Mouse (Mus musculus) heart, embryonic 16.5 days (tissue): Measurements from ENCODE around the gene Hspa8. TPM values are rescaled to one million over a fixed set of nuclear protein-coding genes. Genes with fewer than 3 reads are reported as not detected.
A peak's percentile ranks its signal among the peaks of the same experiment; 100 is the strongest.
"Not testable (repeated sequence)": the region's sequence is repeated elsewhere in the genome, so short reads cannot be mapped to it uniquely, and the experiment has no call there.

Experiments used
- ATAC-seq: fragments of 200-750 bp; cut with Nextera tagmentation; replicated peaks from 2 replicates; pipeline ENCODE4 v1.8.0; 2017; ENCODE audit warnings: moderate number of reproducible peaks; ENCODE audit not compliant: insufficient read depth, low FRiP score; ENCODE audit errors: extremely low read depth
- H3K27ac ChIP-seq: fragments of 300-500 bp; sonication (generic); 2 replicates; pipeline ENCODE4 v1.5.1; 2014; ENCODE audit warnings: mild to moderate bottlenecking, low read length, control low read depth, moderate library complexity
- H3K27me3 ChIP-seq: fragments of 300-500 bp; sonication (generic); 2 replicates; pipeline ENCODE4 v1.6.1; 2014; ENCODE audit warnings: low read length, mixed read lengths; ENCODE audit not compliant: control insufficient read depth, insufficient read depth
- H3K36me3 ChIP-seq: fragments of 300-500 bp; sonication (generic); 2 replicates; pipeline ENCODE4 v1.6.1; 2014; ENCODE audit not compliant: control insufficient read depth, insufficient read depth
- H3K4me1 ChIP-seq: fragments of 300-500 bp; sonication (generic); 2 replicates; pipeline ENCODE4 v1.6.1; 2014; ENCODE audit warnings: low read length, mixed read lengths; ENCODE audit not compliant: control insufficient read depth, insufficient read depth
- H3K4me2 ChIP-seq: fragments of 300-500 bp; sonication (generic); 2 replicates; pipeline ENCODE4 v1.6.1; 2014; ENCODE audit warnings: low read depth, mild to moderate bottlenecking, control low read depth, low read length
- H3K4me3 ChIP-seq: fragments of 300-500 bp; sonication (generic); 2 replicates; pipeline ENCODE4 v1.5.1; 2014; ENCODE audit warnings: mild to moderate bottlenecking, control low read depth, low read length
- H3K9ac ChIP-seq: fragments of 300-500 bp; sonication (generic); 2 replicates; pipeline ENCODE4 v1.6.1; 2014; ENCODE audit warnings: low read length, control low read depth
- H3K9me3 ChIP-seq: fragments of 300-500 bp; sonication (generic); replicated peaks from 2 replicates; pipeline ENCODE4 v1.6.1; 2016; ENCODE audit warnings: low read length; ENCODE audit not compliant: control insufficient read depth
- WGBS: fragments of 180-500 bp; shearing (Covaris S2); extraction: QIAGEN DNeasy Blood & Tissue Kit; methylation state at CpG from one replicate; pipeline ENCODE4 v1.1.7; 2014; 5-methylcytosine and 5-hydroxymethylcytosine counted together
- polyA plus RNA-seq: library from polyadenylated mRNA; unstranded; fragments of >200 nt; fragmentation: Nextera tagmentation; extraction: Ambion mirVana; gene quantifications from 2 replicates; pipeline ENCODE4 v1.2.1, GENCODE M21; 2015

Hspa8 gene
- polyA plus RNA-seq, 1 experiment from 2014 or later, result 2,064 TPM

DNA sequence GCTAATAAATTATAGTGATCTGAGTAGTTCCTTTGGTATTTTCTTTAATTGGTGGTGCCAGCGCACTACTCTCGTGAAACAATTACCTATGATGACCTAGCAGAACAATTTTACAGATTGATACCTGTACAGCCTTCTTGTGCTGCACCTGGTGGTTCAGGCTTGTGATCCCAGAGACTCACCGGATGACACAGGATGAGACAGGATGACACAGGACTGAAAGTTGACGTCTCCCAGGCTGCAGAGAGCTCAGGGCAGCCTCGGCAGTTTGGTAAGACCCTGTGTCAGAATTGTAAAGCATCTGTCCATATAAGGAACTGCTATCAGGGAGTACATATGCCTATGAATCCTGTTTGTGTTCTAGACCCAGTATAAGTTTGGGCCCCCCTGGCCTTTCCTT, 5.9 kb upstream of the Hspa8 start:
- Histone ChIP-seq H3K36me3 (no peaks in the 10 kb centered on the region), H3K4me1 (peaks cover 25% of the 10 kb centered on the region), H3K4me2 (no peak overlapping the region), H3K9ac (no peak overlapping the region), H3K9me3 (no peaks in the 10 kb centered on the region), H3K4me3 (no peak overlapping the region), H3K27me3 (no peaks in the 10 kb centered on the region), H3K27ac (no peak overlapping the region)
- 68% methylated on average over 5 of the region's 5 CpGs for WGBS
- no peak for ATAC-seq

DNA sequence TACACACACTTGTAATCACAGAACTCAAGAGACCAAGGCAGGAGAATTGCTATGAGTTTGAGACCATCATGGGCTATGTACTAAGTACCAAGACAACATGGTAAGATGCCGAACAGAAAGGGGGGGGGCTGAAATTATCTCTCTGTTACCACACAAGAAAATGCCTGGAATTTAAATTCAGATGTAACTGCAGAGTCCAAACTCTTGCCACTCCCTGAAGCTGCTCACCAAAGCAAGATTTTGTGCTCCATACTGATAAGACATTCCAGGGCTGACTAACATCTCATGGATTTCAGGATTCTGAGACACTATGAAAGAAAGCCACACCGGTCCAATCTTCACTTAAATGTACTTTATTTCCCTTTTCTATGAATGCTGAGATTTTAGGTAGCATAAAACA, 5.2 kb upstream of the Hspa8 start:
- no peaks in the 10 kb centered on the region for H3K27me3 ChIP-seq
- H3K4me2 ChIP-seq, result no peak overlapping the region
- WGBS, result 48% methylated on average over 2 of the region's 2 CpGs
- no peak overlapping the region for H3K4me3 ChIP-seq
- H3K27ac ChIP-seq, result no peak overlapping the region
- peaks cover 25% of the 10 kb centered on the region for H3K4me1 ChIP-seq
- no peaks in the 10 kb centered on the region for H3K36me3 ChIP-seq
- H3K9ac ChIP-seq, result no peak overlapping the region
- no peak for ATAC-seq
- H3K9me3 ChIP-seq, result no peaks in the 10 kb centered on the region

DNA sequence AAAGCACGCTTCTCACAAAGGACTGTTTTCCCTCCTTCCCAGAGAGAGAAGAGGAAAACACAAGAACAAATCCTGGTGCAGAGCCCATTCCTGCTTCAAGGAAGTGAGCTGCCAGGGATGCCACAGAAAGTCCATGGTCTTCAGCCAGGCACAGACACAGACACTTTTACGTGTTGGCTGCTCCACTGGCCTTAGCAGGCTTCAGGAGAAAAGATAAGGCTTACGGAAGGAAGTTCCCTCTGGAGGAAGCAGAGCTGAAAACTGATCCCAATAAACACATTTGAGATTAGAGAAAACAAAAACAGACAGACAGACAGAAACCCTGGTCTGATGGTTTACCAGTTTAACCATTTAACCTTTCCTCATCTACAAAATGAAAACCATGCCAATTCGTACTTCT, 4.7 kb upstream of the Hspa8 start:
- no peaks in the 10 kb centered on the region for H3K27me3 ChIP-seq
- H3K4me3 ChIP-seq, result no peak overlapping the region
- H3K9me3 ChIP-seq, result no peaks in the 10 kb centered on the region
- no peak for ATAC-seq
- H3K36me3 ChIP-seq, result no peaks in the 10 kb centered on the region
- peaks cover 25% of the 10 kb centered on the region for H3K4me1 ChIP-seq
- no peak overlapping the region for H3K4me2 ChIP-seq
- no peak overlapping the region for H3K9ac ChIP-seq
- WGBS, result 43% methylated on average over 4 of the region's 4 CpGs
- H3K27ac ChIP-seq, result peak overlapping the region; percentile 52; the same call in 1 of the 2 replicates

DNA sequence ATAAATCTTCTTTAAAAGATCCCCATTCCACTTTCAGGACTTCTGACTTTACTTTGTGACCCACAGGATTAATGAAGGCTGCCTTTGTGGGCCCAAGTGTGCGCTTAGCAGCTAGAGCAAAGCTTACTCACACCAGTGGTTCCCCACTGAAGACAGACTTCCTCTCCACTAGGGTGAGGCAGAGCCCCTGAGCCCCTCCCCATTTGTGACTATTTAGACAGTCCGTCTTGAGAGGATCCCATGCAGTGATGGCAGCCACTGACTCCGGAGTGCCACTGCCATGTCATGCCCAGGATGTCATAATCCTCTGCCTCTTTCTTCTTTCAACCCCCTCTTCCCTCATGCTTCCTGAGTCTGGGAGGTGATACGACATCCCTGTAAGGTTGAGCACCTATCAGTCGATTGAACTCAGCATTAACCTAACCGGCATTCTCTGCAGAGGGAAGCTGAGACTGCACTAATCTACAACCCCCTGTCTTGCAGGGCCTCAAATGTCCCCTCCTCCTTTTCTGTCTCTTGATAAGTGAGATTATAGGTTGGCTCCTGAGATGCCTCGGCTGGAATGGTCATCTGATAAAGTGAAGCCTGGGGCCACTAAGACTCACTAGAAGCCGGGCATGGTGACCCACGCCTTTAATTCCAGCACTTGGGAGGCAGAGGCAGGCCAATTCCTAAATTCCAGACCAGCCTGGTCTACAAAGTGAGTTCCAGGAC, 2.4 kb upstream of the Hspa8 start:
- Histone ChIP-seq H3K36me3 (peaks cover 4% of the 10 kb centered on the region; the same call in 1 of the 2 replicates), H3K9me3 (no peaks in the 10 kb centered on the region), H3K4me3 (no peak overlapping the region), H3K27me3 (no peaks in the 10 kb centered on the region), H3K4me1 (peaks cover 26% of the 10 kb centered on the region), H3K9ac (no peak overlapping the region; the same call in 1 of the 2 replicates), H3K27ac (peak overlapping the region; percentile 100), H3K4me2 (no peak overlapping the region)
- ATAC-seq, result no peak
- 67% methylated on average over 9 of the region's 9 CpGs for WGBS

DNA sequence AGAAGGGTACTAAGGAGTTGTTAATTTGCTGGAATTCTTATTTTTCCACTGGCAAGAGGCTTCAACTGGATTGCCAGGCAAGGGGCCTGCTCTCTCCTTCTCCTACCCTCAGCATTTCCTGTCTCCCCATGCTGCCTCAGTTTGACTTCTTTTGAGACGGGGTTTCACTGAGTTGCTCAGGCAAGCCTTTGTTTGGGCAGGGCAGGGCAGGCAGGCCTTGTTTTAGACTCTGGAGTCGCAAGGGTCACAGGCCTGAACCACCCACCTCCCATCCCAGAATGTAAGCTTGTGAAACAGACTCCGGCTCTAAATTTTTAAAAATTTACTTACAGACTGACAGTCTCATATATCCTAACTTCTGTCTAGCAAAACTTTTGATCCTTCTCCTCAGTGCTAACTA, 1.7 kb upstream of the Hspa8 start:
- H3K4me3 ChIP-seq, result no peak overlapping the region
- WGBS, result 75% methylated on average over 3 of the region's 3 CpGs
- peak overlapping the region; percentile 100 for H3K27ac ChIP-seq
- no peaks in the 10 kb centered on the region for H3K27me3 ChIP-seq
- peaks cover 33% of the 10 kb centered on the region for H3K4me1 ChIP-seq
- peak overlapping the region; percentile 80; the same call in 1 of the 2 replicates for H3K4me2 ChIP-seq
- H3K9me3 ChIP-seq, result no peaks in the 10 kb centered on the region
- H3K9ac ChIP-seq, result peak overlapping the region; percentile 89
- no peak for ATAC-seq
- peaks cover 10% of the 10 kb centered on the region; the same call in 1 of the 2 replicates for H3K36me3 ChIP-seq

DNA sequence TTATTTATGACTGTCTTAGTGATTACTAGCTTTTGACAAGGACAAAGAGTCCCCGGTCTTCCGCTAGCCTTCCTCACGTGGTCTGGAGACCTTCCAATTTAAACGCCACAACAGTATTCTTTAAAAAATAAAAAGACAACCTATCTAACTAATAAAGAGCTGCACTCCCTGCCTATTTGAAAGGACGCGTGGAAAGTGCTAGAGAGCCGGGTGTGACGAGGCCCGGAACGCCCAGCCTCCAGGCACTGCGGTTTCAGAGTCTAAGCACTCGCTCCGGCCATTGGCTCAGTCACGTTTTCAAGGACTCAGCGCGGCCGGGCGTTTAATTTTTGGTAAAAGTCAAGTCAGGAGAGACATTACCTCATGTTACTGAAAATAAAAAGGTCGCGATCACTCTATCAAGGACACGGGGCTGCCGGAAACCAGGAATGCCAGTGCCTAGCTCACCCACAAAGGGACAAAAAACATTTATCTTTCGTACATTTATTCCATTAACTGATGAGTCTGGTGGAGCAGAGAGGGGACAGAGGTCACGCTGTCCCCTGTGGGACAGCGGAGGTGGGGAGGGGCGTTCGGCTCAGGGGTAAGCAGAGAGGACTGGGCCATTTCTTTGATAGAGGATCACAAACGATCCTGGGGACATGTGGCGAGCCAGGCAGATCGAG, 815 bp upstream of the Hspa8 start:
- H3K9me3 ChIP-seq, result no peaks in the 10 kb centered on the region
- peaks cover 37% of the 10 kb centered on the region for H3K4me1 ChIP-seq
- ATAC-seq, result peak; percentile 12
- H3K4me2 ChIP-seq, result peak overlapping the region; percentile 80
- H3K4me3 ChIP-seq, result peak overlapping the region; percentile 60
- peak overlapping the region; percentile 100 for H3K27ac ChIP-seq
- peaks cover 15% of the 10 kb centered on the region for H3K36me3 ChIP-seq
- H3K9ac ChIP-seq, result peak overlapping the region; percentile 89
- no peaks in the 10 kb centered on the region for H3K27me3 ChIP-seq
- WGBS, result under 1% methylated on average over 30 of the region's 30 CpGs

DNA sequence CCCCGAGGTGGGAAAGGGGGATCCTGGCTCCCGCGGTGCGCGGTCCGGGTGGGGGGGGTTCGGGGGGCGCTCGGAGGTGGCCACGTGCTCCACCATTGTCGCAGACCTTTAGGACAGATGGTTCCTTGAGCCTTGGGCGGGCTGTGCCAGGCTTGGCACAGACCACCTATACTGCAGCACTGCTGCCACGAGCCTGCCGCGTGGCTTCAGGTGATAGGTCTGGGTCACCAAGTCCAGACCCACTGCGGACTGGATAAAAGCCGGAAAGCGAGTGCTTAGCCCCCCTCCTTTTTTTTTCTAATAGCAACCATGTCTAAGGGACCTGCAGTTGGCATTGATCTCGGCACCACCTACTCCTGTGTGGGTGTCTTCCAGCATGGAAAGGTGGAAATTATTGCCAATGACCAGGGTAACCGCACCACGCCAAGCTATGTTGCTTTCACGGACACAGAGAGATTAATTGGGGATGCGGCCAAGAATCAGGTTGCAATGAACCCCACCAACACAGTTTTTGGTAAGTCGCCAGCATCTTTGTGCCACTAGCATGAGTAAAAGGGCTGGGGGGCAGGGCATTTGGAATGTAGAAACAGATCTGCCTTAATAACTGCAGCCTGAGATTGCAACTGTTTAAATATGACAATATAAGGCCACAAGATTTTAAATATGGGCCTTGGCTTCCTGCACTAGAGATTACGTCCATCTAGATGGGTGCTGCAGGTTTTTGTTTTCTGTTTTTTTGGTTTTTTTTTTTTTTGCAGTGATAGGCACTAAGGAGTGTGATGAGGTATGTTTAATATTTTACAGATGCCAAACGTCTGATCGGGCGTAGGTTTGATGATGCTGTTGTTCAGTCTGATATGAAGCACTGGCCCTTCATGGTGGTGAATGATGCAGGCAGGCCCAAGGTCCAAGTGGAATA, 1.1 kb downstream of the Hspa8 start:
- WGBS, result 0% methylated on average over 28 of the region's 28 CpGs
- Histone ChIP-seq H3K9ac (peak overlapping the region; percentile 100), H3K4me3 (peak overlapping the region; percentile 99), H3K27ac (peak overlapping the region; percentile 93), H3K36me3 (peaks cover 32% of the 10 kb centered on the region), H3K4me1 (peaks cover 47% of the 10 kb centered on the region), H3K4me2 (peak overlapping the region; percentile 80)
- H3K27me3 ChIP-seq, H3K9me3 ChIP-seq: not testable (repeated sequence)
- ATAC-seq, result 0 out of 2 replicates have a peak, but pooled peaks have one; percentile 0

DNA sequence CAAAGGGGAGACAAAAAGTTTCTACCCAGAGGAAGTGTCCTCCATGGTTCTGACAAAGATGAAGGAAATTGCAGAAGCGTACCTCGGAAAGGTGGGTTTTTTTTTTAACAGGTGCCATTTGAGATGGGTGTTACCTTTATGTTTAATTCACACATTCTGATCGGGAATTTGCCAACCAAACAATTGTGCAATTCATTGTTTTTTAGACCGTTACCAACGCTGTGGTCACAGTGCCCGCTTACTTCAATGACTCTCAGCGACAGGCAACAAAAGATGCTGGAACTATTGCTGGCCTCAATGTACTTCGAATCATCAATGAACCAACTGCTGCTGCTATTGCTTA, 1.7 kb downstream of the Hspa8 start:
- not testable (repeated sequence) for H3K27ac ChIP-seq, H3K27me3 ChIP-seq, ATAC-seq, H3K9me3 ChIP-seq
- peaks cover 32% of the 10 kb centered on the region for H3K36me3 ChIP-seq
- H3K9ac ChIP-seq, result peak overlapping the region; percentile 100
- 4% methylated on average over 8 of the region's 8 CpGs for WGBS
- H3K4me2 ChIP-seq, result peak overlapping the region; percentile 80
- peaks cover 51% of the 10 kb centered on the region for H3K4me1 ChIP-seq
- peak overlapping the region; percentile 99 for H3K4me3 ChIP-seq
